Mouse (Mus musculus) kidney, postnatal 10 days (tissue): ENCODE data around the gene Commd9.

ENCODE experiments used
- DNase-seq: peaks from one replicate; pipeline ENCODE4 v3.0.0; 2021; ENCODE audit warnings: mixed read lengths

The Commd9 gene

DNA sequence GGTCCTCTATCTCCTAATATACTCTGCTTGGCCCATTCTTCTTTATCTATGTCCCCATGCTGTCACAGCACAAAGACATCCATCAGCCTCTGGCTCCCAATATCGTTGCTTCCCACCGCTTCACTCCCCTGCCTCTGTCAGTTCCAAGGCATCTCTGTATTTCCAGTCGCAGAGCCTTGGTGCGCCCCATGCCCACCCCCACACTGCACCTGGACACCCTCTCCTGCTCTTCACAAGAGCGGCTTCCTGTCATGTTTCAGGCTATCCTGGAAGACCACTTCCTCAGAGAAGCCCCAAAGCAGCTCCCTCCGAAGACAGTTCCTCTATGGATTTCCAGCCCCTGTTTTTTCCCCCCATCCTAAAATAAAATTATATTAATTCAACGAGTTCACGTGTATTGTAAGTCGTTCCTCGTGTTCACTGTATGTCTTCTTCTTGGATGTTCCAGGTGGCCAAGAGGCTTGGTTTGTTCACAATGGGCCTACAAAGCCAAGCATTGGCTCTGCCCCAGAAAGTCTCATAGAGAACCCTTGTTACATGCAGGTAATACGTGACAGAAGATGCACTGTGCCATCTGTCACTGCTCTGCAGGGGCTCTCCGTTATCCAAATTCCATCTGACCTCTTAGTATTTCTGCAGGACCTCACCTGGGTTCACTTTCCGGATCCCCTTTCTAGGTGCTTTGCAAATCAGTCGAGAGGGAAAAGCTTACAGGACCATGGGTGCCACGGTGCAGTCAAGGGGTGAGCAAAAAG is 23.5 kb downstream of the Commd9 start:
- DNase-seq, result no peak

DNA sequence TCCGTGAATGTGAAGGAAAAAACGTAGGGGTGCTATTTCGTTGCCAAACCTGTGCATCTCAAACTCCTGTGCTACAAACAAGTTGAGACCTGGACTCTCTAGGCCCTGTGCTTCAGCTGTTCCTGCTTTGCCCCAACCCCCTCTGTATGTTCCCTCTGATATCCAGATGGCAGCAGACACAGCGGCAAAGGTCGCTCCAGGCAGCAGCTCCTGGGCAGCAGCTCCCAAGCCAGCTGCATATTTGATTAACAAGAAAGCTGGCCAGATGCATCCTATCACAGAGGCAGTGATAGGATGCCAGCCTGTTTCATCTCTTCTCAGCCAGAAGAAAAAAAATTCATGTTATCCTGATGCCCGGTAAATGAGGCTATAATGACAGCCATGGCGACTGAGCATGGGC is 32.5 kb downstream of the Commd9 start:
- no peak for DNase-seq

DNA sequence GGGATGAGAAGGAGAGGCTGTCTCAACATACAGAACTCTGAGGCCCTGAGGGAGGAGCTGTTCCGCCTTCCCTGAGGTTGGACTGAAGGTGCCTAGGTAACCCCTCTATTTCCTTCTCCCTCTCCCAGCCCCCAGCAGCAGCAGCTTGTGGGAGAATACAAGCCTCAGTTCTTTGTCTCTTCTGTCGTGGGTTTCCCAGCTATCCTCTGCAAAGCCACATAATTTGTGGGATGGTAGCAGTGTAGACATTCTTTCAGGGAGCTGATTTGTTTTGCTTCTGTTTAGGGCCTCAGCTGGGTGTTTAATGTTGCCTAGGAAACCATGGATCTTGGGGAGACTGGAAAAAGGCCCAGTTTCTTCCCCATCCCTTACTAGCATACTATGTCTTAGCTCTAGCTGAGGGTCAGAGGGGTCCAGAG is 34.1 kb downstream of the Commd9 start:
- DNase-seq, result no peak

DNA sequence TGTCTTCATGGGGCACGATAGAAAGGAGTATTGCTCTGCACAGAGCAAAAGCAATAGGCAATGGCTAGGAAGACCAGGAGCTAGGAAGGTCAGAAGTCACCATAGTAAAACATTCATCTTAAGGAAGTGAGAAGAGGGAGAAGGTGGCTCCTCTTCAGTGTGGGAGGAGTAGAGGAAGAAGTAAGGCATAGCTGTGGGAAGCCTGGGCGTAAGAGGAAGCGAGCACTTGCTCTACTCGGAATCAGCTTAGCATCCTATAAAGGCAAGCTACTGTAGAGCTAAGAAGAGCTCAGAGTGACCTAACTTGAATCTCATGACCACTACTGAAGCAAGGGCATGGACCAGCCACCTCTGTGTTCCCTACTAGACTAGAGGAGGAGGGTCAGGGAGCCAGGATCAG is 36.3 kb downstream of the Commd9 start:
- no peak for DNase-seq

DNA sequence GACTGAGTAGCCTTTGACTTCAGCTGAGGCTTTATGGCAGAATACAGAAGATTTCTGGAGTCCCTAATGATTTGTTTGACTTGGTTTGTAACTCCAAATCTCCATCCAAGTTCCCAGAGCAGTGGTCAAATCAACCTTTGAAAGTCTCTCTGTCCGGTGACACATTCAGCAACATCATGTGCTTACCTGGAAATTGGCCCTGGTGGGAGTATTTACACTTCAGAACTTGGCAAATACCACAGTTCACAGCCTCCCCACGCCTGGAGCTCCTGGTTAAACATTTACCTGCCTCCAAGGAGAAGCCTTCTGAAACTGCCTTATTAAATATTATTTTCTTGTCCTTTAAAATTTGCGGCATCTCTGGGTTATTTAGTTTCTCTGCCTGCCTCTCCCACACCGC is 37.1 kb downstream of the Commd9 start:
- DNase-seq, result peak; percentile 60

DNA sequence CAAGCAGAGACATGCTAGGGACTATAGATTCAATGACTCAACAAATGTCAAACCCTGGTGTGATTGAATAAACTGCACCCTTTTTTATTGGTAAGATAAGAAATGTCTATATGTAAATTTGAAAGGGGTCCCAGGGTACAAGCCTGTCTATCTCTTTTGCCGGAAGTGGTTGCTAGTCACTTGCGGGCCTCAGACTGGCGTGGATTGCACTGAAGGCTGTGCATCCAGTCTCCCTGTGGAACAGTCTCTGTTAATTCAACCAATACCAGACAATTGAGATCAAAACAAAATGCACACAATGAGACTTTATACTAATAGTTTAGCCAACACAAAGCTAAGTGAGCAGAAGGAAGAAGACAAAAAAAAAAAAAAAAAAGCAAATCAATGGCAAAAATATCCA is 39.1 kb downstream of the Commd9 start:
- no peak for DNase-seq

DNA sequence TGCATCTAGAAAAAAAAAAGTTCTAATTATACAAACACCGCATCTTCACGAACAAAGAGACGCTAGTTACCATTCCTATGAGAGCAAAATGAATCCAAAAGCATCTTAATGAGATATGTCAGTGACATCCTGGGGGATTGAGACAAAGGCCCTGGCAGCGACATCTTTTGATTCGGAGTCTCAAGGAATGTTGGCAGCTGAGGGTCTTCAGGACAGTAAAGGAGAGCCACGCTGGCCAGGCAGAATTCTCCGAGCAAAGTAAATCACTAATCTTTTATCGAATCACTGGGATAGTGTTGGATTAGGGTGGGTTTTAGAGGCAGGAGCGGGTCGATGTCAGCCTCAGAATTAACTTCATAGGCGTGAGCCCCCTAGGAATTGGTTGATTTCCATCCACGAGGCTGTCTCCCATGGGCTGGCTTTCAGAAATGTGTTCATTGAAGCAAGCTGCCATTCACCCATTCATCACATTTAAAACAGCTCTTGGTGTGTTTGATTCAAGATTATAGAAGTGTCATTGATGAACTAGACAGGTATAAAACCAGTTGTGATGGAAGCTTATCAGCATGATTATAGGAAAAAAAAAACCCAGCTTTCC is 39.6 kb downstream of the Commd9 start:
- DNase-seq, result no peak

DNA sequence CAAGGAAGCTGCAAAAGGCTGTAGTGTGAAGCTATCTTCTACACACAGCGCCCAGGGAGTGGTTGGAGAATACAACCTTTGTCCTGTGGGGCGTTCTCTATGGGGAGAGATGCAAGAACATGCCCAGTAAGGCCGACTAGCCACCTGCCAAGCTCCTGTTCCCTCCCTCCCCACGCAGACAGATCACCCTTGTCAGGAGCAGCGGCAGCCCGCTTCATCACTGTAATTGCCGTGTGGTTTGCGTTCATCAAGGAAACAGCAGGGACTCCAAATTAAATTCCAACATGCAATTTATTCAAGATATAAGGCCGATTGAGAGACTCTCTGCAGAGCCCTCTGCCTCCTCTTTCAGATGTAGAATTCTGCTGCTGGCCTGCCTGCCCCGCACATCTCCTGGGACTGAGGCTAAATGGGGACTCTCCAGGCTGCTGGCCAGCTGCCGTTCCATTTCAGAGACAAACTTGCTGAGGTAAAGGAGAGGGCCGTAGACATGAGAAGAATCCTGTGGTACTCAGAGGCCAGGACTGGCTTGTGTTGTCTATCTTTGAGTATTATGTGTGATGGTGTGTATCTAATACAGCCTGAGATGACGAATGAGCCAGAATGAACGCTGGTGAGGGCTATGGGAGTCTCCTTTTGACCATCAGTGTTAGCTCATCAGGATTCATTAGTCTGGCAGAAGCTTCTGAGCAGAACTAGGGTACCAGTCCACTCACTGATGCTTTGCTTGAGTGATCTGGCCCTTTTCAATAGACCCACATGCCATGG is 46.3 kb downstream of the Commd9 start:
- peak; percentile 25 for DNase-seq

DNA sequence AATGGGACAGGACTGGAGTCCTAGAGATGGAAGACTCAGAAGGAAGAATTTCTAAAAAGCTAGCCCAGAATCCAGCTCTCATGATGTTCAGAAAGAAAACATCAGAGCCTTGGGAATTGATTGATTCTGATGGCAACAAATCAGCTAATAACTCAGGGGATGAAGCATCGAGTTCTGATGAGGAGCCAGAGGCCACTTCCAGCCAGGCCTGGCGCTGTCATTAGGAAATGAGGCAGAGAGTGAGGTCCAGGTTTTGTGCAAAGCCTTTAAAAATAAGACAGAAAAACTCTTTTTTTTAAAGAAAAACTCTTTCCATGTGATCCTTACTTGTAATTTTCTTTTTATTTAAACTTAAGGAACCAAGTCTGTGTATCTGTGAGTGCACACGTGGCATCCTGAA is 47.3 kb downstream of the Commd9 start:
- DNase-seq, result no peak

DNA sequence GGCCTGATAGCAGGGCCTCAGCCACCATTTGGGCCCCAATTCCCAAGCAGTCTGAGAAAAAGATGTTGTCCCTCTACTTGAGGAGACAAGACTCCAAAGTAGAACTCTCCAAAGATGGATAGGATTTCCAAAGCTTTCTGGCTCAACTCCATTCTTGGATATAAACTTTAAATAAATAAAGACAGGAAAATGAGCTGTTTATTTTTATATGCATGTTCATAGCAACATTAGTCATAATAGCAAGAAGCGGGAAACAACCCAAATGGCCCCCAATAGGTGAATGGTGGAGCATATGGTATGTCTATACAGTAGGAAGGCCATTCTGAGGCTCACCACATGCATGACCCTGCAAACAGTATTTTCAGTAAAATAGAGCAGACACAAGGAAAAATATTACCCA is 49.0 kb downstream of the Commd9 start:
- DNase-seq, result no peak

DNA sequence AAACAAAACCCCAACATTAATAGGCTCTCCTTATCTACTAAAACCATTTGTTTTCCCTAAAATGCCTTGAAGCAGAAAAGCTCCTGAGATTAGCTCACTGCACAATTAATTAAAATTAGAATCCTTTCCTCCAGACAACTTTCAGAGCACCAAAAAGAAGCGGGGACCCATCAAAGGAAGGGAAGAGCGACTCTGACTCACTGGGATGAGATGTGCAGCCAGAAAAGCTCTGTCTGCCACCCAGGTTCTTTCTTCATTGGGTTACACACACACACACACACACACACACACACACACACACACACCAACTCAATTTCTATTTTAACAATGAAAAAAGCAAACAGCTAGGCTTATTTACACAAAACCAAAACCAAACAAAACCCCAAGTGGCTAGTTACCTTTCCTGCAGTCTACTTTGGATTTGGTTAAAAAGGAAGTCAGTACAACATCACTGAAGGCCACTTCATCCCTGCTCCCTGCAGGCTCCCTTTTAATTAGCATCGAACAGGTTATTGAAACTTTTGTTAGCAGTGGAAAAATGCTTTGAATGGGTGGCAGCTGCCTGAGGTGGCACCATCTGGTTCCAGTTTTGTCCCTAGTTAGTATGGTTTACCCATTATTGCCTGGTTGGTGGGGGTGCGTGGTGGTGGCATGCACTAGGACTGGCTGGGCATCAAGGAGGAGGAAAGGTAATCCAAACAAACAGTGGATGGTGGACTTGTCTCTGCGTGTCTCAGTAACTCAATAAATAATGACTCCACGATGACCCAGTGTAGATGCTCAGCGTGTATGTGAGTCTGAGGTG is 64.9 kb downstream of the Commd9 start:
- DNase-seq, result no peak
